Mouse (Mus musculus) forebrain, embryonic 16.5 days (tissue): ENCODE results near the gene Mto1. TPM values are rescaled to one million over a fixed set of nuclear protein-coding genes. Genes with fewer than 3 reads are reported as not detected.
A peak's percentile ranks its signal among the peaks of the same experiment; 100 is the strongest.

ENCODE experiments used
- ATAC-seq: fragments of 200-750 bp; cut with Nextera tagmentation; 2 replicates; pipeline ENCODE4 v1.8.0; 2017; ENCODE audit warnings: mild to moderate bottlenecking, moderate library complexity
- H3K27ac ChIP-seq: fragments of 300-500 bp; sonication (generic); 2 replicates; pipeline ENCODE4 v1.5.1; 2014; ENCODE audit warnings: low read length, control low read depth
- H3K27me3 ChIP-seq: fragments of 300-500 bp; sonication (generic); replicated peaks from 2 replicates; pipeline ENCODE4 v1.6.1; 2014; ENCODE audit warnings: low read length; ENCODE audit not compliant: control insufficient read depth, insufficient read depth
- H3K36me3 ChIP-seq: fragments of 300-500 bp; sonication (generic); 2 replicates; pipeline ENCODE4 v1.6.1; 2014; ENCODE audit not compliant: control insufficient read depth, insufficient read depth
- H3K4me1 ChIP-seq: fragments of 300-500 bp; sonication (generic); replicated peaks from 2 replicates; pipeline ENCODE4 v1.6.1; 2014; ENCODE audit warnings: low read length; ENCODE audit not compliant: control insufficient read depth, insufficient read depth
- H3K4me2 ChIP-seq: fragments of 300-500 bp; sonication (generic); 2 replicates; pipeline ENCODE4 v1.6.1; 2014; ENCODE audit warnings: mild to moderate bottlenecking, low read length, control low read depth
- H3K4me3 ChIP-seq: fragments of 300-500 bp; sonication (generic); replicated peaks from 2 replicates; pipeline ENCODE4 v1.5.1; 2014; ENCODE audit warnings: mild to moderate bottlenecking, low read length, control low read depth
- H3K9ac ChIP-seq: fragments of 300-500 bp; sonication (generic); replicated peaks from 2 replicates; pipeline ENCODE4 v1.6.1; 2014; ENCODE audit warnings: low read depth, low read length, control low read depth
- H3K9me3 ChIP-seq: fragments of 300-500 bp; sonication (generic); 2 replicates; pipeline ENCODE4 v1.6.1; 2016; ENCODE audit warnings: low read length; ENCODE audit not compliant: control insufficient read depth
- WGBS: fragments of 180-500 bp; shearing (Covaris S2); extraction: QIAGEN DNeasy Blood & Tissue Kit; methylation state at CpG from one replicate; pipeline ENCODE4 v1.1.7; 2014; 5-methylcytosine and 5-hydroxymethylcytosine counted together
- polyA plus RNA-seq: library from polyadenylated mRNA; unstranded; fragments of >200 nt; fragmentation: Nextera tagmentation; extraction: Ambion mirVana; gene quantifications from 2 replicates; pipeline ENCODE4 v1.2.1, GENCODE M21; 2015

The Mto1 gene
- 30.7 and 31.1 TPM in 2 replicates for polyA plus RNA-seq

DNA sequence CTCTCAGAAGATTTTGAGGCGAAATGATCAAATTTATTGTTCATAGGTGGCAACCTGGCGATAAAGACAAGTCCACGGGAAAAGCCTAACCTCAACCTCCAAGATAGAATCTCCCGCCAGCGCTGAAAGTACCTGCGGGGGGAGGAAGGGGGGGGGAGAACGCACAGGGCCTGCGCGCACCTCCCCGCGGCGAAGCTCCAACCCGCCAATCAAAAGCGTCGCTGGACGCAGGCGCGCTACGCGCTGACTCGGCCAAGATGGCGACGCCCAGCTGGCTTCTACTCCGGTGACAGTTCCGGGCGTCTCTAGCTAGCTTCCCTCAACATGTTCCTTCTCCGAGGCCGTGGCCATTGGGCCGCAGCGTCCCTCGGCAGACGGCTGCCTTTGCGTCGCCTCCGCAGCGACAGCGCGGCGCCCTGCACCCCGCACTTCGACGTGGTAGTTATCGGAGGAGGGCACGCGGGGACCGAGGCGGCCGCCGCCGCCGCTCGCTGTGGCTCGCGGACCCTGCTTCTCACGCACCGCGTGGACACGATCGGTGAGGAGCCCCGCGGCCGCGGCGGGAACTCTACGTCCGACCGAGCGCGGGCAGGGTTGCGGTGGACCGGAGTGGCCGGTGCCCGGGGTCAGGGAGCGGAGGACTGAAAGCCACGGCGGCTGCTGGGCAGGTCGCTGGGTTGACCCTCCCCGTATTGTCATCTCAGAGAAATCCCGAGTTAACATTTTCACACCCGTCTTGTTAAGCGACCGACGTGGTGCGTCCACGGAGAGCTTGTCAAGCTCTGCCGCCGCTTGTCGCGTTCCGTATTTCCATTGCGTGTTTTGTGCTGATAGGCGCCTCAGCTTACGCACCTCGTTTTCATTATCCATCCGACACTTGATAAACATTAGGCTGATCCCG is at the start of gene Mto1, which contains the start of gene Gm17324:
TSS of gene Mto1 (plus strand) at position 236 of the 901 bp plus-strand sequence.
TSS of gene Gm17324 (minus strand) at position 814 of the 901 bp plus-strand sequence.
- peaks cover 14% of the 10 kb centered on the region for H3K27me3 ChIP-seq
- peaks cover 6% of the 10 kb centered on the region for H3K36me3 ChIP-seq
- under 1% methylated on average over 96 of the region's 96 CpGs for WGBS
- H3K9me3 ChIP-seq: no peaks in the 10 kb centered on the region
- H3K9ac ChIP-seq: peak within 1 kb of the TSS; percentile 94
- peaks cover 11% of the 10 kb centered on the region for H3K4me1 ChIP-seq
- peak within 1 kb of the TSS; percentile 94 for H3K27ac ChIP-seq
- H3K4me3 ChIP-seq: peak within 1 kb of the TSS; percentile 95
- ATAC-seq: peak; percentile 96
- peak within 1 kb of the TSS; percentile 69 for H3K4me2 ChIP-seq

DNA sequence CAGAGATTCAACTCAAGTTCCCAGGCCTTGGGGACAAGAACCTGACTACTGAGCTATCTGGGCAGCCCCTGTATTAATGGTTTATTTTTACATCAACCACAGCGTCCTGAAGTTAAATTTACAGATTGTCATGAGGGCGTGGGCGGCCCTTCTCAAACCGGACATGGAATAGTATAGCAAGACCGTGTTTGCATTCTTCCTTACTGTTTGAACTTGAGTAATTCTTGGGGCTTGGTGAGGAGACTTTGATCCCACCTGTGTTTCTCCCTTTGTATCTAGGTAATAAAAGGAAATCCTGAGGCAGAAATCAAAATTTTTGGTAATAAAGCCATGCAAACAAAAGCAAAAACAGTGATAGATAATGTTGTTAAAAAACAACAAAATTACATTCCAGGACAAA is 47.4 kb upstream of the Mto1 start:
- H3K4me3 ChIP-seq: no peak overlapping the region
- H3K4me2 ChIP-seq: no peak overlapping the region
- peaks cover 19% of the 10 kb centered on the region for H3K27me3 ChIP-seq
- no peaks in the 10 kb centered on the region for H3K36me3 ChIP-seq
- ATAC-seq: no peak
- peaks cover 7% of the 10 kb centered on the region for H3K4me1 ChIP-seq
- H3K27ac ChIP-seq: no peak overlapping the region
- WGBS: 93% methylated on average over 5 of the region's 5 CpGs
- no peak overlapping the region for H3K9ac ChIP-seq
- no peaks in the 10 kb centered on the region for H3K9me3 ChIP-seq

DNA sequence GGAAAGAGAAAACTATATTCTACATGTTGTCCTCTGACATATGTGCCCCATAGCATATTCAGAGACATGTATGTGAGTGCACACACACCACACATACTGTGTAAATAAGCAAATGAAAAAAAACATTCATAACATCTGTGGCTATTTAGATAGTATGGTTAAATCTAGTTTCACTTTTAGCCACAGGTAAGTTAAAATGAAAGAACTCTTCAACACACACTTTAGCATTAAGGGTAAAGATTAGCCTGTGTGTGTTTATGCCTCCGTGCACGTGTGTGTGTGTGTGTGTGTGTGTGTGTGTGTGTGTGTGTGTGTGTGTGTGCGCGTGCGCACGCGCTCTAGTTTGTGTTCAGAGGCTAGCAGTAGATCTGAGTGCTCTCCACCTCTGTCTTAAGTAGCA is 46.4 kb upstream of the Mto1 start:
- Histone ChIP-seq H3K4me3 (no peak overlapping the region), H3K4me1 (no peaks in the 10 kb centered on the region), H3K9me3 (no peaks in the 10 kb centered on the region), H3K36me3 (no peaks in the 10 kb centered on the region), H3K27me3 (peaks cover 11% of the 10 kb centered on the region), H3K27ac (no peak overlapping the region), H3K9ac (no peak overlapping the region), H3K4me2 (no peak overlapping the region)
- 92% methylated on average over 7 of the region's 7 CpGs for WGBS
- no peak for ATAC-seq

DNA sequence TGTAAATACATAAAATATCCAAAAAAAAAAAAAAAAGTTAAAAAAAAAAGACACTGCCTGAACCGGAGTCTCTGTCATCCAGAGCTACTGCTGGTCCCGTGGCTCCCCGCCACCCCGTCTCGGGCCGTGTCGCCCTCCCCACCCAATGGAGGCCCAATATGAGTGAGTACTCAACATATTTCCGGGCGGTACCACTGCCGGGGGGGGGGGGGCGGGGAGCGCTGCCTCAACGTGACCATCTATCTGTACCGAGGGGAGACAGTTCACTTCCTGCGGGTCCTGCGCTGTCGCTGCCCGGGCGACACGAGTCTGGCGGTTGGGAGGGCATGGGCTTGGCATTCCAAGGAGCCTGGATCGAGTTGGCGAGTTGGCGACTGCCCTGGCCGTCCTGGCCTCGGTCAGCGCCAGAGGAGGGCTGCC is 20.6 kb upstream of the Mto1 start:
- Histone ChIP-seq H3K4me1 (peaks cover 3% of the 10 kb centered on the region; the same call in 1 of the 2 replicates), H3K36me3 (no peaks in the 10 kb centered on the region), H3K27ac (no peak overlapping the region), H3K9me3 (no peaks in the 10 kb centered on the region), H3K4me2 (peak overlapping the region; percentile 53), H3K27me3 (no peaks in the 10 kb centered on the region), H3K9ac (peak overlapping the region; percentile 49), H3K4me3 (peak overlapping the region; percentile 35)
- ATAC-seq: no peak
- 38% methylated on average over 26 of the region's 27 CpGs for WGBS

DNA sequence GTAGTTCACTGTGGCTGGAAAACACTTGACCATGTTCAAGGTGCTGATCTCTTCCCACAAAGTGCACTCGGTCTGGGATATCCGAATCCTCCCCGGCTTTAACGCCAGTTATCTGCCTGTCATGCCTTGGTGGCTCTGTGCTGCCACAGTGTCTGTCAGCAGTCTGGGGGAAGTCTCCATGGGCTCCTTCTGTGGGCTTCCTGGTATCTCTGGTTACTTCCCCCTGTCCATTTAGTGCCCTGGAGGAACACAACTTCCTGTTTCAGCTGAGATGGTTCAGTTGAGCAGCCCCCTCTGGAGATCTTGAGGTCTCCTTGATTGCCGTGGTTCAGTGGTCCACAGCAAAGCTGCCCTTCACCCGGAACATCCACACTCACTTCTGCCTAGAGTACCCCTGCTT is 19.8 kb upstream of the Mto1 start:
- ATAC-seq: no peak
- H3K4me2 ChIP-seq: no peak overlapping the region
- 85% methylated on average over 6 of the region's 6 CpGs for WGBS
- no peak overlapping the region for H3K9ac ChIP-seq
- no peaks in the 10 kb centered on the region for H3K9me3 ChIP-seq
- H3K27me3 ChIP-seq: no peaks in the 10 kb centered on the region
- no peak overlapping the region for H3K27ac ChIP-seq
- H3K4me1 ChIP-seq: peaks cover 3% of the 10 kb centered on the region; the same call in 1 of the 2 replicates
- H3K4me3 ChIP-seq: no peak overlapping the region
- no peaks in the 10 kb centered on the region for H3K36me3 ChIP-seq

DNA sequence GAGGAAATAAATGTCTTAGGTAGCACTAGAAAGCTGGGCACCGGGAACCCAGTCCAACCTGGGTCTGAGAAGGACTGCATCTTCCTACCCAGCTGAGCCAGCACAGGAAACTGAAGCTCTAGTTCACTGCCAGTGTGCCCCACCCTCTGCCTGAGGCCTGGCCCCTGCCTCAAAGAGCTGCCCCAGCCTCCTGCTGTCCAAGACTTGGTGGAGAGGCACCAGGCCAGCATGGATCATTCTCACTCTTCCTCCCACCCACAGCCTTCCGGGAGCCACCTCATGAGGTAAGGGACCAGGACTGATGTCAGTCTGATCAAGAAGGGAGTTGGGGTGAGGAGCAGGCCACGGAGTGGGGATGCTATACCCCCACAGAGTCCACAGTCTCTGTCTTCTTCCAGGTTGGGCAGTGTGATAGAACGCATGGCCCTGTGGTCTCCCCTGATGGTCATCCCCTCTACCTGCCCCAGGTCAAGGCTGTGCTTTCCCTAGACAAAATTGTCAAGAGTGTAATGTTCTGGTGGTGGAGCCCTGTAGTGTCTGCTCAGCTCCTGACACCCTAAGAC is 19.1 kb upstream of the Mto1 start:
- H3K4me2 ChIP-seq: no peak overlapping the region
- no peak overlapping the region for H3K27ac ChIP-seq
- H3K36me3 ChIP-seq: no peaks in the 10 kb centered on the region
- ATAC-seq: no peak
- peaks cover 3% of the 10 kb centered on the region; the same call in 1 of the 2 replicates for H3K4me1 ChIP-seq
- no peaks in the 10 kb centered on the region for H3K9me3 ChIP-seq
- H3K9ac ChIP-seq: no peak overlapping the region
- WGBS: 87% methylated on average over 4 of the region's 4 CpGs
- no peak overlapping the region for H3K4me3 ChIP-seq
- H3K27me3 ChIP-seq: no peaks in the 10 kb centered on the region

DNA sequence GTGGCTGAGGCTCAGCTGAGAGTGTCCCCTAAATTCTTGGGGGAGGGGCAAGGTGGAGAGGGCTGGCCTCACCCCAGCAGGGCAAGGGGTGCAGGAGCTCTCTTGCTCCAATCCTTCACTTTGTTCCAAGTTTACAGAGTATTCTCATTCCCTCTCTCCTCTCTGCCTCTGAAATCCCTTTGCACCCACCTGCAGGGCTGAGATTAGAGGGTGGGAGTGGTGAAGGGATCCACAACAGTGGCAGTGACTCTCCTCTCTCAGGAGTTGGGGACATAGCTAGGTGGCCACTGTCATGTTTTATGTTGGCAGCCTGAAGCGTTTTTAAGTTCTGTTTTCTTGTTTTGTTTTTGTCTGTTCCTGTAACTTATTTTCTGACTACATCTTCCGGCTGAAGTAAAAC is 18.5 kb upstream of the Mto1 start:
- H3K9ac ChIP-seq: no peak overlapping the region
- H3K9me3 ChIP-seq: no peaks in the 10 kb centered on the region
- no peak for ATAC-seq
- H3K27ac ChIP-seq: no peak overlapping the region
- no peaks in the 10 kb centered on the region for H3K36me3 ChIP-seq
- H3K4me1 ChIP-seq: peaks cover 3% of the 10 kb centered on the region; the same call in 1 of the 2 replicates
- H3K4me3 ChIP-seq: no peak overlapping the region
- no peaks in the 10 kb centered on the region for H3K27me3 ChIP-seq
- no peak overlapping the region for H3K4me2 ChIP-seq
- WGBS: 54% methylated on average over 2 of the region's 2 CpGs

DNA sequence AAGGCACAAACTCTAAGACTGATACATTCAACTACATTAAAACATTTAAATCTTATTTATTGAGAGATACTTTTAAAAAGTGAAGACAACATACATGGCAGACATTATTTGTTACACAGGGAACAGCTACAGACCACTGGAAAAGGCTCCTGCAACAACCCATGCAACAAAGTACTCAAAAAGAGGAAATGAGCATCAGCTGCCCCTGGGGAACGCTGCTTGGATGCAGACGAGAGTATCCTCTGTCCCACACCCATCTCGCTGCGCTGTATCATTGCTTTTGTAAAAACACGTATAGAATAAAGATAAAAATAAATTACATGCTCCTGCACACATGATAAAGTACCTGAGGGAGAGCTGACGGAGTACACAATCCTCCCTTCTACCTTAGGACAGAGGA is 17.5 kb upstream of the Mto1 start:
- Histone ChIP-seq H3K4me1 (peaks cover 3% of the 10 kb centered on the region; the same call in 1 of the 2 replicates), H3K36me3 (no peaks in the 10 kb centered on the region), H3K27me3 (no peaks in the 10 kb centered on the region), H3K4me2 (no peak overlapping the region), H3K27ac (no peak overlapping the region), H3K9ac (no peak overlapping the region), H3K4me3 (no peak overlapping the region), H3K9me3 (no peaks in the 10 kb centered on the region)
- no peak for ATAC-seq
- 82% methylated on average over 6 of the region's 6 CpGs for WGBS

DNA sequence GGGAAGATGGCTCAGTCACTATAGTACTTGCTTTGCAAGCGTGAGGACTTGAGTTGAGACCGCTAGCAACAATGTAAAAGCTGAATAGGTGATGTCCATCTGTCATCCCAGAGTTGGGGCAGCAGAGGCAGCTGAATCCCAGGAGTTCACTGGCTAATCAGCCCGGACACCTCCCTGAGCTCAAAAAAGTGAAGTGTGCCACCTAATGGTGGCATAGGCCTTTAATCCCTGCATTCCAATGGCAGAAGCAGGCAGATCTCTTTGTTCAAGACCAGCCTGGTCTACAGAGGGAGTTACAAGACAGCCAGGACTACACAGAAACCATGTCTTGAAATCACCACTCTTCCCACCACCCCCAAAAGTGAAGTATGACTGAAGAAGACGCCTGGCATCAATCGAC is 15.5 kb upstream of the Mto1 start:
- no peak for ATAC-seq
- H3K4me2 ChIP-seq: no peak overlapping the region
- peaks cover 2% of the 10 kb centered on the region; the same call in 1 of the 2 replicates for H3K4me1 ChIP-seq
- no peaks in the 10 kb centered on the region for H3K36me3 ChIP-seq
- H3K4me3 ChIP-seq: no peak overlapping the region
- 83% methylated on average over 5 of the region's 5 CpGs for WGBS
- H3K27ac ChIP-seq: no peak overlapping the region
- H3K9me3 ChIP-seq: no peaks in the 10 kb centered on the region
- no peak overlapping the region for H3K9ac ChIP-seq
- H3K27me3 ChIP-seq: no peaks in the 10 kb centered on the region
